9 mouse cellular contexts compared by ENCODE assay signal in genomic region chr17:17827658-17828190, GRCm38 (mm10). TPM values are rescaled to one million over a fixed set of nuclear protein-coding genes. Genes with fewer than 3 reads are reported as not detected.
A peak's percentile ranks its signal among the peaks of the same experiment; 100 is the strongest.
DNase-seq lines count a peak whose midpoint lies in the region; ATAC-seq and TF ChIP-seq lines count a peak whose summit lies in the region.
"Had no signal": no experiment of that assay in that cellular context is flagged by ENCODE, and none has a peak within 500 bp of the region (broad histone marks: within the 10 kb centered on the region; RNA-seq: fewer than 3 reads in every experiment).

No protein-coding gene starts in this region.

- TF ChIP-seq EP300 in heart, adult 2 months (IDR thresholded peaks at IDR 0.05; ENCODE audit: insufficient read depth, low read depth, low read length): no peak

- no peaks in the 10 kb centered on the region for H3K4me1 ChIP-seq in heart, adult 2 months (ENCODE audit: control insufficient read depth, insufficient read depth, low read length)
- H3K4me1 ChIP-seq in kidney, adult 2 months (ENCODE audit: control insufficient read depth, insufficient read depth, low read length): 0 out of 2 replicates have a peak, but pooled peaks cover 6% of the 10 kb centered on the region
- peaks cover 4% of the 10 kb centered on the region for H3K4me1 ChIP-seq in liver, embryonic 11.5 days (replicated peaks; ENCODE audit: control insufficient read depth, insufficient read depth, low read length)

- intact Hi-C loops in heart, adult 2 months (cut with DNase I): no loop called here

- H3K27ac ChIP-seq in layer of hippocampus, adult 2 months: peak overlapping the region; percentile 100
- peak overlapping the region; percentile 98 for H3K27ac ChIP-seq in heart, adult 2 months
- peak overlapping the region; percentile 94 for H3K27ac ChIP-seq in kidney, adult 2 months (ENCODE audit: insufficient read depth, low read depth, low read length)
- H3K27ac ChIP-seq in liver, embryonic 11.5 days (ENCODE audit: low read depth, low read length): peak overlapping the region; percentile 90

- peak overlapping the region; percentile 86 for H3K4me3 ChIP-seq in layer of hippocampus, adult 2 months
- peak overlapping the region; percentile 82 for H3K4me3 ChIP-seq in heart, adult 2 months
- peak overlapping the region; percentile 89 for H3K4me3 ChIP-seq in kidney, adult 2 months (ENCODE audit: insufficient read depth, low read depth, low read length)
- peak overlapping the region; percentile 67 for H3K4me3 ChIP-seq in liver, embryonic 11.5 days (ENCODE audit: low read depth, low read length)

- H3K9me3 ChIP-seq in liver, embryonic 11.5 days (ENCODE audit: control insufficient read depth, low read length): no peaks in the 10 kb centered on the region

- peak in 1 of 2 experiments; percentile 50 for DNase-seq in layer of hippocampus, adult 2 months (ENCODE audit: low spot score in 2 of 2)
- DNase-seq in layer of hippocampus, adult 9-11 months: no peak
- DNase-seq in embryo, embryonic 11 days: peak; percentile 93
- DNase-seq in heart, adult 2 months: peak; percentile 56 to 69
- DNase-seq in kidney, adult 2 months: peak; percentile 77
- peak; percentile 73 for DNase-seq in liver, embryonic 11.5 days (ENCODE audit: low spot score)
- DNase-seq in neural tube, embryonic 10.5 days (ENCODE audit: extremely low spot score, low spot score): peak; percentile 95
- peak; percentile 39 to 47 for DNase-seq in urinary bladder, postnatal 36 days (ENCODE audit: low spot score in 2 of 2)

- WGBS in heart, adult 2 months: 3% methylated on average over 13 of the region's 13 CpGs
- WGBS in kidney, adult 2 months: 0% methylated on average over 13 of the region's 13 CpGs
- WGBS in liver, embryonic 11.5 days: under 1% methylated on average over 9 of the region's 13 CpGs

- peaks cover 6% of the 10 kb centered on the region; the same call in 1 of the 2 replicates for H3K36me3 ChIP-seq in heart, adult 2 months (ENCODE audit: control insufficient read depth, insufficient read depth, low read length)
- no peaks in the 10 kb centered on the region for H3K36me3 ChIP-seq in kidney, adult 2 months (ENCODE audit: control insufficient read depth, insufficient read depth, low read length)
- 0 out of 2 replicates have a peak, but pooled peaks cover 3% of the 10 kb centered on the region for H3K36me3 ChIP-seq in liver, embryonic 11.5 days (ENCODE audit: control insufficient read depth, insufficient read depth, low read length)

- ATAC-seq in liver, embryonic 11.5 days (replicated peaks; ENCODE audit: low FRiP score): peak; percentile 63

- no peaks in the 10 kb centered on the region for H3K27me3 ChIP-seq in heart, adult 2 months (ENCODE audit: control insufficient read depth, insufficient read depth, low read length)
- no peaks in the 10 kb centered on the region for H3K27me3 ChIP-seq in kidney, adult 2 months (replicated peaks; ENCODE audit: control insufficient read depth, insufficient read depth, low read length)
- H3K27me3 ChIP-seq in liver, embryonic 11.5 days (replicated peaks; ENCODE audit: control insufficient read depth, insufficient read depth, low read length): peaks cover 7% of the 10 kb centered on the region; the same call in 1 of the 2 replicates

- no peak for TF ChIP-seq CTCF in layer of hippocampus, adult 2 months (conservative IDR thresholded peaks at IDR 0.05)
- TF ChIP-seq CTCF in heart, adult 2 months (IDR thresholded peaks at IDR 0.05): no peak
- TF ChIP-seq CTCF in kidney, adult 2 months (conservative IDR thresholded peaks at IDR 0.05; ENCODE audit: insufficient read depth, insufficient read length, low read depth, low read length): no peak

- no peak for TF ChIP-seq POLR2A in heart, adult 2 months (IDR thresholded peaks at IDR 0.05; ENCODE audit: insufficient read depth, low read depth, low read length)
- no peak for TF ChIP-seq POLR2A in kidney, adult 2 months (IDR thresholded peaks at IDR 0.05; ENCODE audit: low read depth, low read length)

- peak overlapping the region; percentile 96 for H3K9ac ChIP-seq in heart, adult 2 months (ENCODE audit: low read depth, low read length)
- H3K9ac ChIP-seq in liver, embryonic 11.5 days (ENCODE audit: low read depth, low read length): peak overlapping the region; percentile 61

- no peaks in the 10 kb centered on the region for H3K79me2 ChIP-seq in heart, adult 2 months (replicated peaks; ENCODE audit: control insufficient read depth, insufficient read depth, low read length)

- peak overlapping the region; percentile 73 for H3K4me2 ChIP-seq in liver, embryonic 11.5 days

RNA-seq across cellular contexts. Expression of gene Spaca6, which starts 0.8 kb away (rescaled TPM):
- total RNA-seq in layer of hippocampus, adult 2 months (2021): 100 to 1,000 TPM; 109 to 126 TPM
- total RNA-seq in heart, adult 2 months (2021): 10 to 100 TPM in 1 of 2 experiments, 1 to 10 TPM in 1; 9.2 to 15.3 TPM
- polyA plus RNA-seq in heart, adult 2 months (2012; rRNA removed): 17.8 and 19.3 TPM in 2 replicates
- polyA plus RNA-seq in kidney, adult 2 months (2012; rRNA removed): 43.9 and 49.0 TPM in 2 replicates
- 11.2 and 16.4 TPM in 2 replicates for polyA plus RNA-seq in liver, embryonic 11.5 days (2014; fragmentation: Nextera tagmentation; extraction: Ambion mirVana)

RNA-seq across cellular contexts. Expression of gene Has1, which starts 27.3 kb away (rescaled TPM):
- total RNA-seq in layer of hippocampus, adult 2 months (2021): under 1 TPM; 0.25 to 0.56 TPM
- under 1 TPM; 0.18 to 0.25 TPM for total RNA-seq in heart, adult 2 months (2021)
- 0.64 and 0.80 TPM in 2 replicates for polyA plus RNA-seq in heart, adult 2 months (2012; rRNA removed)
- 0.08 and 0.10 TPM in 2 replicates for polyA plus RNA-seq in kidney, adult 2 months (2012; rRNA removed)
- 0.31 and 0.58 TPM in 2 replicates for polyA plus RNA-seq in liver, embryonic 11.5 days (2014; fragmentation: Nextera tagmentation; extraction: Ambion mirVana)
- total RNA-seq: neutrophil, adult 5-6 weeks had no signal

RNA-seq across cellular contexts. Expression of gene Fpr1, which starts 56.0 kb away (rescaled TPM):
- not detected for total RNA-seq in layer of hippocampus, adult 2 months (2021)
- not detected for total RNA-seq in heart, adult 2 months (2021)
- polyA plus RNA-seq in heart, adult 2 months (2012; rRNA removed): 0.53 and 0.66 TPM in 2 replicates
- polyA plus RNA-seq in kidney, adult 2 months (2012; rRNA removed): 0.07 TPM in 1 of 2 replicates, not detected in the other
- polyA plus RNA-seq in liver, embryonic 11.5 days (2014; fragmentation: Nextera tagmentation; extraction: Ambion mirVana): 0.37 TPM in 1 of 2 replicates, not detected in the other

RNA-seq across cellular contexts. Expression of gene Fpr2, which starts 59.9 kb away (rescaled TPM):
- not detected for total RNA-seq in layer of hippocampus, adult 2 months (2021)
- total RNA-seq in heart, adult 2 months (2021): under 1 TPM in 1 of 2 experiments, not detected in 1; 0.39 TPM
- polyA plus RNA-seq in heart, adult 2 months (2012; rRNA removed): 0.29 and 0.49 TPM in 2 replicates
- polyA plus RNA-seq in kidney, adult 2 months (2012; rRNA removed): 0.14 and 0.16 TPM in 2 replicates
- polyA plus RNA-seq in liver, embryonic 11.5 days (2014; fragmentation: Nextera tagmentation; extraction: Ambion mirVana): 0.21 TPM in 1 of 2 replicates, not detected in the other

RNA-seq across cellular contexts. Expression of gene Fpr3, which starts 59.9 kb away (rescaled TPM):
- total RNA-seq in layer of hippocampus, adult 2 months (2021): not detected
- not detected for total RNA-seq in heart, adult 2 months (2021)
- not detected in 2 replicates for polyA plus RNA-seq in heart, adult 2 months (2012; rRNA removed)
- polyA plus RNA-seq in kidney, adult 2 months (2012; rRNA removed): not detected in 2 replicates
- not detected in 2 replicates for polyA plus RNA-seq in liver, embryonic 11.5 days (2014; fragmentation: Nextera tagmentation; extraction: Ambion mirVana)
- total RNA-seq: neutrophil, adult 5-6 weeks had no signal
